Mouse (Mus musculus) c-Kit-negative CD71-positive TER-119-positive erythroid progenitor cells, embryonic 14.5 days (primary cell): ENCODE data around the gene Nfkbid.

Experiments
- DNase-seq: peaks from one replicate; pipeline ENCODE4 v3.0.0-alpha.2; 2013; ENCODE audit warnings: low read depth, low spot score

Gene Nfkbid

DNA sequence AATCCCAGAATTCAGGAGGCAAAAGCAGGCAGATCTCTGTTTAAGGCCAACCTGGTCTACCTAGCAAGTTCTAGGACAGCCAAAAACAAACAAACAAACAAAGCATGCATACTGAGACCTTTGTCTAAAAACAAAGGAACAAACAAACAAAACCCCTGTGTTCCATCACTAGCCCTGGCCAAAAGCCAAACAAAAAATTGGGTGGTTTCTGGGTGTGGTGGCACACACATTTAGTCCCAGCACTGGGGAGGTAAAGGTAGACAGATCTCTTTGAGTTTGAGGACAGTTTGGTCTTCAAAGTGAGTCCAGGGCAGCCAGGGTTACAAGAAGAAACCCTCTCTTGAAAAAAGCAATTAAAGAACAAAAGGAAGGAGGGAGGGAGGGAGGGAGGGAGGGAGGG lies 7.8 kb downstream of the Nfkbid start:
- no peak for DNase-seq

DNA sequence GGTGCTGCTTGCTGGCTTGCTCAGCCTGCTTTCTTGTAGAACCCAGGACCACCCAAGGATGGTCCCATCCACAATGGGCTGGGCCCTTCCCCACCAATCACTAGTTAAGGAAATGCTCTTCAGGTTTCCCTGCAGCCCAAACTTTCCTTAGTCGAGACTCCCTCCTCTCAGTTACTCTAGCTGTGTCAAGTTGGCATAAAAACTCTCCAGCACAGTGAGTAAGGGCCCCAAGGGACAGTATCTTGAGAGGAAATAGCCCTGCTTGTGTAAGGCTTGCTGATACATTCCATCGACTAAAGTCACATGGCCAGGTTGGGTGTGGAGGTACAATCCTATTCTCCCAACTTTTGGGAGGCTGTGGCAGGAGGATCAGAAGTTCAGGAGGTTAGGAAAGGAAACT lies 8.7 kb downstream of the Nfkbid start:
- DNase-seq: no peak

DNA sequence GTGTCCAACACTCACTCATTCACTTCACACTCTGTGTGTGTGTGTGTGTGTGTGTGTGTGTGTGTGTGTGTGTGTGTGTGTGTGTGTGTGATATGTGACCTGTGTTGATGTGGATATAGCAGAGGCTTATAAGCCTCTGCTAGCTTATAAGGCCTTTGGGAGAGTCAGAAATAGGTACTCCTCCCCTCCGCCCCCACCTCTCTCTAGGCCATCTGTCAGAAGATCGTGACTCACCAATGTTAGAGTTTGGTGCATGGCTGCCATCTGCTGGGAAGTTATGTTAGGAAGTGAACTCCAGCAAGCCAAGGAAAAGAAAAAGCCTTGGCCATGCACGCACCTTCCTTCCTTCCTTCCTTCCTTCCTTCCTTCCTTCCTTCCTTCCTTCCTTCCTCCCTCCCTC lies 10.3 kb downstream of the Nfkbid start:
- DNase-seq: no peak

DNA sequence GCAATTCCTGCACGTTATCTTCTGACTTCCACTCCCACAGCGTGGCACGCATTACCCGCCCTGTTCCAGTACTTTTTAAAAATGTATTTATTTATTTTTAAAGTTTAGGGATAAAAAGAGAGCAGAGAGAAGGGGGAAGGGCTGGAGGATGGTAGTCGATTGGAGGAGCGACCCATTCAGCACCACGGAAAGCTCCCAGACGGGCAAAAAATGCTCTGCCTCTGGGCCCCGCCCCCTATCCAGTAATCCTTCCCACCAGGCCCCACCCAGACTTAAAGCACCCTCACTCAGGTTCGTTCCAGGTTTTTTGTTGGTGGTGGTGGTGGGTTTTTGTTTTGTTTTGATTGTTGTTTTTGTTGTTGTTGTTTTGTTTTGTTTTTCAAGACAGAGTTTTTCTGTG lies 12.7 kb downstream of the Nfkbid start:
- no peak for DNase-seq

DNA sequence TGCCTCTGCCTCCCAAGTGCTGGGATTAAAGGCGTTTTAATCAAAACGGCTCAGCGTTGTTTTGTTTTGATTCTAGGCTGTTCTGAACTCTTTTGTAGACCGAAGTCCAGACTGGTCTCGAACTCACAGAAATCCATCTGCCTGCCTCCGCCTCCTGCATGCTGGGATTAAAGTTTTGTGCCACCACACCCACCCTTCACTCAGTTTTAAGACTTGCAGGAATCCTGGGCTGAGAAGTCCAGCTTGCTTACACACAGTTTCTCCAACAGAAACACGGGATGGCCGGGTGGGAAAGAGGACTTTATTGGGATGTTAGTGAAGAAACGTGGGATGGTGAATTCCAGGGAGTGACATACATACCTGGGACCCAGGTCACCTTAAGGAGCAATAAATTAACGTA lies 13.2 kb downstream of the Nfkbid start:
- DNase-seq: no peak

DNA sequence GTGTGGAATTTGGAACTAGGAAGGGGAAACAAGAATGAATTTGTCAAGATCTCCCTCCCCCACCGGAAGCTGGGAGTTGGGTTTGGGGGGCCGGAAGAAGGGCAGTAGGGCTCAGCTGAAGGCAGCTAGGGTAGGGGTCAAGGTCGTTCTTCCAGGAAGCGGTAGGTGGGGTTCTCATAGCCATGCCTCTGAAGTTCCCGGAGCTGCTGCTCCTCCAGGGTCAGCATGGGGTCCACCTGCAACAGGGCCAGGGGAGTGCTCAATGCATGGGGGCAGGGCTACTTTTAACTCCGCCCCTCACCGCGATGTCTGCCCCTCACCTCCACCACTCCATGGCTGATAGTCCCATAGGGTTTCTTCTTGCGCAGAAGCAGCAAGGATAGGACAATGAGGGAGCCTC lies 13.6 kb downstream of the Nfkbid start:
- no peak for DNase-seq

DNA sequence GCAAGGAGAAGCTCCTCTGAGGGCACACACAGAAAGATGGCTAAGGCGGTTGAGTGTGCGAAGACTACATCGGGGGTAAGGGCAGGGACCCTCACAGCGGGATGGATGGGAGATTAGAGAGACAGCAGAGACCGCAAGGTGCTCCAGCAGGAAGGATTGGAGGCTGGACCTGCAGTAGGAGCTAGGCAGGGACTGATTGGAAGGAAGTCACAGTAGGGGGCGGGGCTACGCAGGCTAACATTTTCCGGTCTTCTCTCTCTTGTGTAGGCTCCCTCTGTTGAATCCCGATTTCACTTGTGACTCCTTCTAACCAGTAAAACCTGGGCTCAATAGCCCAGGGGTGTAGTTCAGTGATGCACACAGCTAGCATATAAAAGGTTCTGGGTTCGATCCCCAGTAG lies 15.3 kb downstream of the Nfkbid start:
- DNase-seq: no peak

DNA sequence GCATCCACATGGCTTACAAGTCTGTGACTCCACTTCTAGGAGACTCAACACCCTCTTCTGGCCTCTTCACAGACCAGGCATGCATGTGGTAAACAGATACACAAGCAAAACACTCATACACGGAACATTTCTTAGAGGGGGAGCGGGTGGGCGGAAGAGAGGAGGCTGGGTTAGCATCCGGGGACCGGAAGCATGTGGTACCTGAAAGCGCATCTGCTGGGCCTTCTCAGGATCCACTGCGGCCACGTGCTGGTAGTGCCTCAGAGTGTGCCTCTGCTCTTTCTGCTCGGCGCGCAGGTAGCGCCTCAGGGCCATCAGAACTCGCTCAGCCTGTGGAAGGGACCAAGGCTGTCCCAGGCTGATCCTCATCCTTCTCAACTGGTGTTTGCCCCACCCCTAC lies 18.2 kb downstream of the Nfkbid start:
- DNase-seq: no peak

DNA sequence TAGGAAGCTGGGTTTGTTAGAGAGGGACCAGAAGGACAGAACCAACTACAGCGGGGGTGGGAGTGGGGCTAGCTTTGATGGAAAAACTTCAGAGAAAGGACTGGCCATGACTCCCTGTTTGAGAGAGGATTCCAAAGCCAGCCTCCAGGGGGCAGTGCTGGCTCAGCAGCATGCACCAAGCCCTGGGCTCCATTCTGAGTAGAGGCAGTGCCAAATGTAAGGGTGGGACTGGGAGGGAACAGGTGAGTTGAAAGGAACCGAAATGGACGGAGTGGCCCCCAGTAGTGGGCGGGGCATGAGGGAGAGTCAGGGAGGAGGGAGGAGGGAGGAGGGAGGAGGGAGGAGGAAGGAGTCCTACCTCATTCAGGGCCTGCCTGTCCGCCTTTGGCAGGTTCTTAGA lies 19.2 kb downstream of the Nfkbid start:
- no peak for DNase-seq

DNA sequence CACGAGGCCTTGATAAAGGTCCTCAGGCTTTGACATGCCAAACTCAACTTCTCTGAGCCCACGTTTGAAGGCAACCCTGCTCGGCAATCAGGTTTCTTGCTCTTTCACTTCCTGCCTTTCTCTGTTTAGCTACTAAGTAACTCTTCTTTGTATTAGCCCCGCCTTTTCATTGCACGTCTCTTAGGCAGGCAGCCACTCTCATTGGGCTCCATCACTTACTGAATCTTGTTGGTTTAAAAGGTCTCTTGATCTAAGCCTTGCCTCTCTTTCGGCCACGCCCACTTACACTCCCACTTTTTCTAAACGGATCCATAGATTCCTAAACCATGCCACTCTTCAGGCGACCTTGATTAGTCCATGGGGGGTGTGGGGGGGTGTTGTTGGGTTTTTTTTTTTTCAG lies 22.2 kb downstream of the Nfkbid start:
- DNase-seq: no peak

DNA sequence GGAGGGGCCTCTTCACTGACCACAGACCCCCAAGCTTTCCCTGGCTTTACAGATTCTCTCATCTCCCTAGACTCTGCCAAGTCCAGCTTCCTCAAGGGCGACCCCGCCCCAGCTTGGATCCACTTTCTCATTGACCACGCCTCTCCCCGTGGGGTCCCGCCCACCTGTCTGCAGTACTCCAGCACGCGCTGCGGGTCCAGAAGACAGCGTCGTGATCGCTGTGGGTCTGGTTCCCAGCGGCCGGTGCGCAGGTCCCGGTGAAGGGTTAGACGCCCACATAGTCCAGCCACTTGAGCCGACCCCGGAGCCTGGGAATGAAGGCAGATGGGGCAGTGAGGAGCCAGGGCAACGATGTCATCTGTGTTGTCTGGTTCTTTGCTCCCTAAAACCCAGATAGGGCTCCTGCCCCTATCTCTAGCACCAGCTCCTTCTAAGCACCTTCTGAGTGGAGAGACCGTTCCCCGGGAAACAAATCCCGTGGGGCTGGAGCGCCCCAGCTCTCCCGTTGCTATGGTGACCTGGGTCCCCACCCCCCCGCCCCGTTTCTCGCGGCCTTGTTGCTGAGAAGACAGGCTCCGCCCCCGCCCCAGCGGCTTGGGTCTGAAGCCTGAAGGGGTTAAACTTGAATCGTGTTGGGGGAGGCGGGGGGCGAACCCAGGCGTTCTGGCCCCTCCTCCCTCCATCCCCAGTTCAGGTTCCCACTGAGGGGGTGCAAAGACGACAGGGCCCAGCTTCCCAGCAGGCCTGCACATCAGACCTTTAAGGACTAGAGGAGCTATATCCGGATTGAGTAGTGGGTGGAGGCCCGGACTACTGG lies 22.8 kb downstream of the Nfkbid start:
- DNase-seq: no peak

DNA sequence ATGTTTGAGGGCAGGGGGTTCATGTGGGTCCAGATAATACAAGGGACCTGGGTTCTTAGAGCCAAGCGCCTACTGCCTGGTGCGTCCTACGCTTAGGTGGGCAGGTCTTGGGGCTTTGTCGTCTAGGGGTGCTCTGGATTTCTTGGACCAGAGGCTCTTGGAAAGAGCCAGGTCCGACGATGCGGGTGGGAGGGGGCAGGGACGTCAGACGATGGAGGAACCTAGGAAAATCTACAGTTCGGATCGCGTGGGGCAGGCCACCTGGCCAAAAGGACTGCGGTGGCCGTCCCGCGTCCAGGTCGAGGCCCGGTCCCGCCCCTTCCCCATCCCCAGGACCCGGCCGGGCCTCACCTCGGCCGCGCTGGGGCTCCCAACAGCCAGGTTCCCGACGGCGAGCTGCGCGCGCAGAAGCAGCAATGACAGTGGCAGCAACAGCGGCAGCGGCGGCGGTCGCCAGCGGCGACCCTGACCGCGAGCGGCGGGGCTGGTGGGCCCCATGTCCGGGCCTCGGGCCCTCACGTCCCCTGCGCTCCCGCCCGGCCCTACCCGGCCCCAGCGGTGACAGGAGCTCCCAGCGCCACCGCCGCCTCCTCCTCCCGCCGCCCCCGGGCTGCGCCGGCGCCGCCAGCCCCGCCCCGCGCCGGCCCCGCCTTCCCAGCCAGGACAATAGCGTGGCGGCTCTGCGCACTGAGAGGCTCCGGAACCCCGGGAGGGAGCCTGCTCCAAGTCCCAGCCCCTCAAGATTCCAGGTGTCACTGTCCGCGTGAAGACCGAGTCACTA lies 23.6 kb downstream of the Nfkbid start, which contains the start of gene Aplp1:
Aplp1 (minus strand) TSS at position 565 of the 781 bp plus-strand sequence.
- DNase-seq: no peak

DNA sequence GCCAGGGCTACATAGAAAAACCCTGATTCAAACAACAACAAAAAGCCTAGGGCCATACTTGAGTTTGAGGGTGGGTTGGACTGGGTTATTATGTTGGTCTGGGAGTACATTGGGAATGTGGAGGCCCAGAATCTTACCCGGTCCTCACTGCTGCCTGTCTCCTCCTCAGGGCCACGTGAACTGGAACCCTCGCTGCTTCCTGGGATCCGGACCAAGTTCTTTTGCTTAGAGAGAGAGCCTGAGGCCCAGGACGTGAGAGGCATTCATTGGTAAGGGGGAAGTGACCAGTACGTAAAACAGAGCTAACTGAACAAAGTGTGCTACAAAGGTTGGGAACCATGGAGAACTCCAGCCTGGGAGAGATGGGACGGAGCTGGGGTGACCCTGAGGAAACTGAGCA lies 28.7 kb downstream of the Nfkbid start:
- no peak for DNase-seq

DNA sequence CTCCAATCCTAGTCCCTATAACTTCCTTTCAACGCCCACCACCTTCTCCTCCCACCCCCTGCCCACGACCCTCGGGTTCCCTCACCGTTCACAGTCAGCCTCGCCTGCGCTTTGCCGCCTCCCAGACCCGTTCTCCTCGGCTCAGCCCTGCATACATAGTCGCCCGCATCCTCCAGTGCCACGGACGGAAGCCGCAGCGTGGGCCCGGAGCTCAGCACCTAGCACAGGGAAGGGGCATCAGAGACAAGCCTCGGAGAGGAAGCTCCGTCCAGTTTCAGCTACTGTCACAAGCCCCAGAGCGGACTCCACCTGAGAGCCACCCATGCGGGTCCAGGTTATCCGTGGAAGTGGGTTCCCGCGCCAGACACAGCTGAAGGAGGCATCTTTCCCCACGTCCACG lies 31.8 kb downstream of the Nfkbid start:
- DNase-seq: no peak

DNA sequence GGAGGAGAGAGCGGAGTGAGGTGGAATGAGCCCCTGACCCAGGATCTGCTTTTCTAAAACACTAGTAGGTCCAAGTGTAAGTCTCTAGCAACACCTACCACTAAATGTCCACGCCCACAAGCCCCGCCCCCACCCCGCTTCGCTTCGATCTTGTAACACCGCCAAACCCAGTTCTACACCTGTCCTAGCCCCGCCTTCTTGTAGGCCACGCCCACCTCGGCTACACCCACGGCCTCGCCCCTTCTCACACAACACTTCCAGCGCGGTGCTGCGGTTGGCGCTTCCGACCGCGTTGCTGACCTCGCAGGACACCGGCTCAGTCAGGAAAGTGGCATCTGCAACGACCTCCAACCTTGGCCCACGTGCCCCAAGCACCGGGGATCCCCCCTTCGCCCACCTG lies 32.2 kb downstream of the Nfkbid start:
- DNase-seq: no peak

DNA sequence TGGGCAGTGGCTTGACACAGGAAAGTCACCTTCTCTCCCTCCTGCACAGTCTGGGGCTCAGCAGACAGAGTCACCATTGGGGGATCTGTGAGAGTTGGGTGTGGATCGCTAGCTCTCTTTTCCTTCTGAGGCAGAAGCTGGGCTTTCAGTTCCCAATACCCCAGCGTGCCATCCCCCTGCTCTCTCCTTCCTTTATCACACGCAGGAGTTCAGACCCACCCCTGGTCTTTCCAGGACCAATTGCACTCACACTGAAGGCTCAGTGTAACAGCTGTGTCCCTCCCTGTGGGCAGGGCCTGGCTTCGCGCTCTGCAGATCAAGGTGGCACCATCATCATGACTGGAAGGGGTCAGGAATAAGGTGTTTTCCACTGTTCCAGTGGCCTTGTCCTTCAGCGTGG lies 32.7 kb downstream of the Nfkbid start:
- no peak for DNase-seq

DNA sequence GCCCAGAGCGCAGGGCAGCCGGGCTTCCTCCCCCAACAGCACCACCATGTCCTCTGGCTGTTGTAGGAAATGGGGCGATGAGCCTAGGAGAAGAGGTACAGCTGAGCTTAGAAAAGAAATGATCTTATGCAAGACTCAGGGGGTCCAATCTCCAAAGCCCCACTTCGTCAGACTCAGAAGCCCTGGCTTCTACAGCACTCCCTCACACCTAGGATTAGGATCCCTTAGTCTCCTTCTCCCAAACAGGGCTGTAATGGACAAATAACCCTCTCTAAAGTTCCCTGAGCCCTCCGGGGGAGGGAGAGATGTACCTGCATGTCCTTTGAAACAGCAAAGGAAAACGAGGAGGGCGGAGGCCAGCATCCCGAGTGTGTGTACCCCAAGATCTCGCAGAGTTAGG lies 35.0 kb downstream of the Nfkbid start:
- no peak for DNase-seq

DNA sequence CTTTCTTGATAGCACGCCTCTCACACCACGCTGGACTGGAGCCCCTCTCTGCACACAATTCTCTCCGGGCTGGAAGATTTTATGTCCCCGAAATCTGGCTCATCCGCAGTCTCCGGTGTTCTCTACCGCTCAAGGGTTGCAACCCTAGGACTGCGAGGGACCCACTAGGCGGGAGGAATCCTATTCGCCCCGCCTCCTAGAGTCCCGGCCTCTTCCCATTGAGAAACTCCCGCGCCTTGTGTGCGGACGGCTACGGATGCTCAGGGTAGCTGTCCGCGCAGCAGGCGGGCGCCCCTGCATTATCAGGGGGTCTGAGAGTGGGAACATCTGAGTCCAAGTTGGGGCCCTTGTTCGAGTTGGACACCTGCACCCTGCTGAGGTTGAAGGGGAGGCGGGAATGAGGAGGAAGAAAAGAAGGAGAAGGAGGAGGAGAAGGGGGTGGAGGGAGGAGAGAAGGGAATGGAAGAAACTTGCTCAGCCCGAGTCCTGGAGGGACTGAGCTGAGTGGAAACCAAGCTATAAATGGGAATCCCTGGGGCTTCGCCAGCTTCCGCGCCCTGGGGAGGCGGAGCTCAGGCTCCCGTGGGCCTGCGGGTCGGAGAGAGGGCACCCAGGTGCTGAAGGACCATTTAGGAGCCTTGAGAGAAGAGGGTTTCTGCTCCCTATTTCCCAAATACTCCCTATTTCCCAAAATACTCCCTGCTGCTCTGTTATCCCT lies 35.5 kb downstream of the Nfkbid start:
- no peak for DNase-seq

DNA sequence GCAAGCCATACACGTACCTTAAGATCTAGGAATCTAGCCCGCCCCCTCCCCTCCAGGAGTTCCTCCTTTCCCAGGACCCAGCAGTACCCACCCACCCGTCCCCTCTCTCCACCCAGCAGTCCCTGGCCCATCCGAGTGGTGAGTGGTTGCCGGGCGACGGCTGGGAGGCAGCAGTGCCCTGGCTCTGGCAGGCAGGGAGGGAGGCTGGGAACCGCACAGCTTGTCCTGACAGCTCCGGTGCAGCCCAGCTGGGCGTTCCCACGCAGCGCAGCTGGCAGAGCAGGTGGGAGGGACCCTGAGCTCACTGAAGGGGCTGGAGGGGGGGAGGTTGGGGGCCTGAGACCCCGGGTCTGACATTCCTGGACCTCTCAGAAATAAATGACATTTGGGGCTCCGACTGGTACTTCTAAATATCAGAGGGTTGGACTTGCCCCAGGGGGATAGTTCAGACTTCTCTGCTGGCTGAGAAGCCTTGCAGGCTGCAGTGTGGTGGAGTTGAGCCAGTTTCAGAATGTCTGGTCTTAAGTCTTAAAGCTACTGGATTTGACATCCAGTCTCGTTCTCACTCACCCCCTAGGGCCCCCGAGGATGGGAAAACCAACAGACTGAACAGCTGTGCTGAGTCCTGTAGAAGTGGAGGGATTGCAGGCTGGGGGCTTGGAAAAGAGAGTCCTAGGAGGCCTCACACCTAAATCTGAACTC lies 36.2 kb downstream of the Nfkbid start, which contains the start of the genes Kirrel2 and Nphs1:
Kirrel2 (minus strand) TSS at position 62 of the 702 bp plus-strand sequence.
Nphs1 (plus strand) TSS at position 687 of the 702 bp plus-strand sequence.
- DNase-seq: no peak

DNA sequence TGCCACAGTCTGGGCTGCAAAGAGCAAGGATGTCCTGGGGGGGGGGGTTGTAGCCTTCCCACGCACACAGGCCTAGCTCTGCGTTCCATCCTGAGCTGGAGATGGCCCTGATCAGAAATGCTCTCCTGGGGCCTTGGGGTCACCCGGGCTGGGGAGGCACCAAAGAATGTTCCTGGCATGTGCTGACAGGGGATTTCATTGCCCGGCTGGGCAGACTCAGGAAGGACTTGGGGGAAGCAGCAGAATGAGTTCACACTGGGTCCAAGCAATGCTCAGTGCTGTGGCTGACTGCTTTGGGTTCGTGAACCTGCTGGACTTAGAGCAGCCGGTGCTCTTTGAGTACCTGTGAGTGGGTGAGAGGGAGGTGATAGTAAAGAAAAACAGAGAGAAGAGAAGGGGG lies 38.0 kb downstream of the Nfkbid start:
- no peak for DNase-seq

DNA sequence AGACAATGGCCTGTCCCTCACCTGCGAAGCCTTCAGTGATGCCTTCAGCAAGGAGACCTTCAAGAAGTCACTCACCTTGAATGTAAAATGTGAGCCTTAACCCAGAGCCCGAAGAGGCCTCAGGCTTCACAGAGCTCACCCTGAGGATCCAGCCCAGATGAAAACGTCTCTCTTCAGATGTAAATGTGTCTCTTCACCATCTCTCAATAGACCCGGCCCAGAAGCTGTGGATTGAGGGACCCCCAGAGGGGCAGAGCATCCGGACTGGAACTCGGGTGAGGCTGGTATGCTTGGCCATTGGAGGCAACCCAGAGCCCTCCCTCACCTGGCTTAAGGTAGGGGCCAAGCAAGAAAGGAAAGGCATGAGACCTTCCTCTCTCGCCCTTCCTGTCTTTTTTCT lies 42.0 kb downstream of the Nfkbid start:
- DNase-seq: no peak

DNA sequence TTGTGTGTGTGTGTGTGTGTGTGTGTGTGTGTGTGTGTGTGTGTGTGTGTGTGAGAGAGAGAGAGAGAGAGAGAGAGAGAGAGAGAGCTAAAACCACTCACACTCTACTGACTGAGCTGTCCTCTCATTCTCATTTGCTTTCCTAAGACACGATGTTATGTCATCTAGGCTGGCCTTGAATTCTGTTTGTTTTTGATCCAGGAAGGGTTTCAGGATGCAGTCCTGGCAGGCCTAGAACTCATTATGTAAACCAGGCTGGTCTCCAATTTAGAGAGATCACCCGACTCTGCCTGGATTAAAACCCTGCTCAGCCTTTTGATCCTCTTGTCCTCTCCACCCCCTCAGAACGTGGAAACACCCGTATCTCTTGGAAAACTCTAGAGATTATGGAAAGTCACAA lies 42.5 kb downstream of the Nfkbid start:
- no peak for DNase-seq
